Mouse (Mus musculus) intestine, postnatal 0 days (tissue): Measurements from ENCODE around the gene Ctnna3. TPM values are rescaled to one million over a fixed set of nuclear protein-coding genes. Genes with fewer than 3 reads are reported as not detected.
"Not testable (repeated sequence)": the region's sequence is repeated elsewhere in the genome, so short reads cannot be mapped to it uniquely, and the experiment has no call there.

Experiments used
- ATAC-seq: fragments of 200-750 bp; cut with Nextera tagmentation; 2 replicates; pipeline ENCODE4 v1.8.0; 2017; ENCODE audit warnings: mild to moderate bottlenecking, moderate TSS enrichment, moderate library complexity
- H3K27ac ChIP-seq: fragments of 300-500 bp; sonication (generic); 2 replicates; pipeline ENCODE4 v1.5.1; 2014; ENCODE audit warnings: mild to moderate bottlenecking, low read depth, low read length, moderate library complexity
- H3K27me3 ChIP-seq: fragments of 300-500 bp; sonication (generic); replicated peaks from 2 replicates; pipeline ENCODE4 v1.6.1; 2014; ENCODE audit warnings: low read length, mixed read lengths; ENCODE audit not compliant: control insufficient read depth, insufficient read depth
- H3K36me3 ChIP-seq: fragments of 300-500 bp; sonication (generic); 2 replicates; pipeline ENCODE4 v1.6.1; 2014; ENCODE audit warnings: mild to moderate bottlenecking, moderate library complexity; ENCODE audit not compliant: control insufficient read depth, insufficient read depth
- H3K4me1 ChIP-seq: fragments of 300-500 bp; sonication (generic); replicated peaks from 2 replicates; pipeline ENCODE4 v1.6.1; 2014; ENCODE audit warnings: antibody characterized with exemption, low read length, mixed read lengths; ENCODE audit not compliant: control insufficient read depth, insufficient read depth
- H3K4me2 ChIP-seq: fragments of 300-500 bp; sonication (generic); replicated peaks from 2 replicates; pipeline ENCODE4 v1.6.1; 2014; ENCODE audit warnings: low read depth, mild to moderate bottlenecking, moderate library complexity
- H3K4me3 ChIP-seq: fragments of 300-500 bp; sonication (generic); 2 replicates; pipeline ENCODE4 v1.5.1; 2014; ENCODE audit warnings: low read depth, low read length
- H3K9ac ChIP-seq: fragments of 300-500 bp; sonication (generic); 2 replicates; pipeline ENCODE4 v1.6.1; 2014; ENCODE audit warnings: mild to moderate bottlenecking, low read depth, low read length
- H3K9me3 ChIP-seq: fragments of 300-500 bp; sonication (generic); 2 replicates; pipeline ENCODE4 v1.6.1; 2016; ENCODE audit warnings: mixed run types; ENCODE audit not compliant: control insufficient read depth
- CTCF ChIP-seq: sonication (generic); IDR thresholded peaks from 2 replicates; pipeline ENCODE4 v1.5.1; 2016; ENCODE audit warnings: low read depth, mild to moderate bottlenecking, control low read depth, antibody characterized with exemption, moderate library complexity
- WGBS: fragments of 180-500 bp; shearing (Covaris S2); extraction: QIAGEN DNeasy Blood & Tissue Kit; methylation state at CpG from one replicate; pipeline ENCODE4 v1.1.7; 2014; 5-methylcytosine and 5-hydroxymethylcytosine counted together
- polyA plus RNA-seq: library from polyadenylated mRNA; unstranded; fragments of >200 nt; fragmentation: Nextera tagmentation; extraction: Ambion mirVana; gene quantifications from 2 replicates; pipeline ENCODE4 v1.2.1, GENCODE M21; 2015

Gene Ctnna3
- 0.33 and 0.55 TPM in 2 replicates for polyA plus RNA-seq

DNA sequence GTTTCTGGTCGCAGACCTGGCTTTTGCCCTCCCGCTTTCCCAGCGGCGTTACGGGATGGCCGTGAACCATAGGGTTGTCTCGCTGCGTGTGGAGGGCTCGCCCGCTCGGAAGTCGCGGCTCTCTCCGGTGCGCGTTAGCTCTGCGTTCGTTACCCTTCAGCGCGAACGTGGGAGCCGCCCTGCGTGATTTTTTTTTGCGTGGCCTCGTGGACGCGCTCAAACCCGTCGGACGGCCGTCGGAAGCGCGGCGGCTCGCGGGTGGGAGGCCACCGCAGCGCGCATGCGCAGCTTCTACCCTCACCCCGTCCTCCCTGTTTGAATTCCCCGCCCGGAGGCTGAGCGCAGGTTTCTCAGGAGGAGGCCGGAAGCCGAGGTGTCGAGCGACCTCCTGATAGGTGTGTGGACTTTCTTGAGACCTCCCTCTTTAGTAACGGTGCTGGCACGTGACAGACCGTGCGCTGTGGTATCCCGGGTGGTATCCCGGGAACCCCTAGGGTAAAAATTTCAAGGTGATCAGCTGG lies at the start of gene Ctnna3:
Ctnna3 (plus strand) TSS at position 314 of the 521 bp plus-strand sequence.
- no peak for TF ChIP-seq CTCF
- peak; percentile 92 for ATAC-seq
- under 1% methylated on average over 55 of the region's 55 CpGs for WGBS
- no peaks in the 10 kb centered on the region for H3K4me1 ChIP-seq
- peak within 1 kb of the TSS; percentile 71 for H3K9ac ChIP-seq
- peak within 1 kb of the TSS; percentile 66 for H3K4me2 ChIP-seq
- H3K27me3 ChIP-seq = no peaks in the 10 kb centered on the region
- no peaks in the 10 kb centered on the region for H3K36me3 ChIP-seq
- no peaks in the 10 kb centered on the region for H3K9me3 ChIP-seq
- peak within 1 kb of the TSS; percentile 66 for H3K27ac ChIP-seq
- peak within 1 kb of the TSS; percentile 96 for H3K4me3 ChIP-seq

- 4% methylated on average over 24 of the region's 24 CpGs for WGBS
- H3K4me2 ChIP-seq = peak within 1 kb of the TSS; percentile 89
- no peak for TF ChIP-seq CTCF
- no peaks in the 10 kb centered on the region for H3K36me3 ChIP-seq
- no peaks in the 10 kb centered on the region for H3K9me3 ChIP-seq
- ATAC-seq = no peak
- no peak within 1 kb of the TSS for H3K27ac ChIP-seq
- no peaks in the 10 kb centered on the region for H3K27me3 ChIP-seq
- H3K4me3 ChIP-seq = peak within 1 kb of the TSS; percentile 61
- H3K9ac ChIP-seq = peak within 1 kb of the TSS; percentile 64
- no peaks in the 10 kb centered on the region for H3K4me1 ChIP-seq
These were observed 48.2 kb upstream of the Ctnna3 start, which contains the start of gene Sirt1 for GRCm38 (mm10) chr10:63381498-63382280. TSS of gene Sirt1 (minus strand) at chr10:63381704.

DNA sequence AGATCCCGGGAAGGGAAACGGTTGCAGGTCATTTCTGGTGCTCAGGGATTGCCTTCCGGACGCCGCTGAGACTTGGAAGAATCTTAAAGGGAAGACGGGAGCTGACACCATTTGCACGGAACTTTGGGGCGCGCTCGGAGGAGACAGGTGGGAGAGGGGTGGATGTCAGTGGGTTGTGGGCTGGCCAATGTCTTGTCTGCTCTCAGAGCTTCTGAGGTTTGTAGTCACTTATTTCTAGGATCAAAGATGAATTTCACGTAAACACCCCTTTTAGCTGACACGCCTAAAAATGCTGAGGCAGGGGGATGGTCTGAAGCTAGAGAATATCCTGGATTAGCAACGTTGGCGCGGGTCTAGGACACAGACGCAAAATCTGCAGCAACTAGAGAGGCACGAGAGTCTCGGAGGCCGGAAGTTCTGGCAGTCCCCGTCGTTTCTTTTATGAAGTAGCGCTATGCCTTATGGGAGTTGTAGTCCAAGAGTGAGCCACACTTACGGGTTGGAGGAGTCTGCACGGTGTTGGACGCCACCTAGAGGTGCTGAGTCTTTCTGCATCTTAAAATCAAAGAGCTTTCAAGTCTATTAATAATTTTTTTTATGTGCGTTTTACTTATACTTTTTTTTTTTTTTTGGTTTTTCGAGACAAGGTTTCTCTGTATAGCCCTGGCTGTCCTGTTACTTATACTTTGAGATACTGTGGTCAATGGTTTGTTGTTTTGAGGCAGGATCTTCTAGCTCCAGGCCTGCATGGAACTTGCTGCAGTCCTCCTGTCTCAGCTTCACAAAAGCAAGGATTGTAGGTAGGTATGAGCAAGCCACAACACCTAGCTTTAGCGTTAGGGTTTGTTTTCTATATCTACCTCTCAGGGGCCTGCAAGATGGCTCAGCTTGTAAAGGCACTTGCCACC lies 47.3 kb upstream of the Ctnna3 start, which contains the start of gene Dnajc12:
Dnajc12 (plus strand) TSS at position 72 of the 908 bp plus-strand sequence.
- Histone ChIP-seq H3K27ac (no peak within 1 kb of the TSS), H3K4me3 (peak within 1 kb of the TSS; percentile 61), H3K36me3 (no peaks in the 10 kb centered on the region), H3K9me3 (no peaks in the 10 kb centered on the region), H3K9ac (peak within 1 kb of the TSS; percentile 64), H3K27me3 (no peaks in the 10 kb centered on the region), H3K4me1 (no peaks in the 10 kb centered on the region), H3K4me2 (peak within 1 kb of the TSS; percentile 89)
- 1% methylated on average over 28 of the region's 28 CpGs for WGBS
- peak; percentile 88 for TF ChIP-seq CTCF
- peak; percentile 95 for ATAC-seq

DNA sequence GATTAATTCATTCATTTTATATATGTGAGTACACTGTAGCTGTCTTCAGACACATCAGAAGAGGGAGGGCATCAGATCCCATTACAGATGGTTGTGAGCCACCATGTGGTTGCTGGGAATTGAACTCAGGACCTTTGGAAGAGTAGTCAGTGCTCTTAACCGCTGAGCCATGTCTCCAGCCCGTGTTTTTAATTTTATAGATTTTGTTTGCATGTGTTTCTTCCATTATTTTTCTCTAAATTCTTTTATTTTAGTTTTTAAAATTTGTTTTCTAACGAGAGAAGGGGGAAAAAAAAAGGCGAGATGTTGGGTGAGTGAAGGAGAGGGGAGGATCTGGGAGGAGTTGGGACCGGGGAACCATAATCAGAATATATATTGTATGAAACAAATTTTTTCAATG lies 44.0 kb upstream of the Ctnna3 start:
- H3K27ac ChIP-seq, H3K27me3 ChIP-seq, H3K4me1 ChIP-seq, H3K9me3 ChIP-seq, H3K36me3 ChIP-seq, H3K9ac ChIP-seq, ATAC-seq: not testable (repeated sequence)
- Histone ChIP-seq H3K4me2 (peak overlapping the region; percentile 80), H3K4me3 (peak overlapping the region; percentile 56)
- WGBS = 29% methylated on average over 5 of the region's 5 CpGs

- H3K27me3 ChIP-seq = no peaks in the 10 kb centered on the region
- TF ChIP-seq CTCF = no peak
- peak overlapping the region; percentile 80 for H3K4me2 ChIP-seq
- no peaks in the 10 kb centered on the region for H3K9me3 ChIP-seq
- no peaks in the 10 kb centered on the region for H3K36me3 ChIP-seq
- H3K4me1 ChIP-seq = no peaks in the 10 kb centered on the region
- no peak overlapping the region for H3K27ac ChIP-seq
- peak; percentile 47; the same call in 1 of the 2 replicates for ATAC-seq
- under 1% methylated on average over 19 of the region's 19 CpGs for WGBS
- peak overlapping the region; percentile 32; the same call in 1 of the 2 replicates for H3K9ac ChIP-seq
- H3K4me3 ChIP-seq = peak overlapping the region; percentile 56
These were observed 43.5 kb upstream of the Ctnna3 start for GRCm38 (mm10) chr10:63386444-63386843.

GRCm38 (mm10) chr10:63386991-63387390 lies 42.9 kb upstream of the Ctnna3 start:
- Histone ChIP-seq H3K27me3 (no peaks in the 10 kb centered on the region), H3K9ac (peak overlapping the region; percentile 32; the same call in 1 of the 2 replicates), H3K4me3 (peak overlapping the region; percentile 56), H3K27ac (no peak overlapping the region), H3K4me2 (peak overlapping the region; percentile 80), H3K4me1 (no peaks in the 10 kb centered on the region), H3K9me3 (no peaks in the 10 kb centered on the region), H3K36me3 (no peaks in the 10 kb centered on the region)
- WGBS = 3% methylated on average over 10 of the region's 10 CpGs
- no peak for ATAC-seq
- TF ChIP-seq CTCF = no peak
